Mouse (Mus musculus): Measurements from ENCODE around the gene Cryz. TPM values are rescaled to one million over a fixed set of nuclear protein-coding genes. Genes with fewer than 3 reads are reported as not detected.

Gene Cryz
- polyA plus RNA-seq, 1 experiment from 2014 or later: 18.9 TPM

DNA sequence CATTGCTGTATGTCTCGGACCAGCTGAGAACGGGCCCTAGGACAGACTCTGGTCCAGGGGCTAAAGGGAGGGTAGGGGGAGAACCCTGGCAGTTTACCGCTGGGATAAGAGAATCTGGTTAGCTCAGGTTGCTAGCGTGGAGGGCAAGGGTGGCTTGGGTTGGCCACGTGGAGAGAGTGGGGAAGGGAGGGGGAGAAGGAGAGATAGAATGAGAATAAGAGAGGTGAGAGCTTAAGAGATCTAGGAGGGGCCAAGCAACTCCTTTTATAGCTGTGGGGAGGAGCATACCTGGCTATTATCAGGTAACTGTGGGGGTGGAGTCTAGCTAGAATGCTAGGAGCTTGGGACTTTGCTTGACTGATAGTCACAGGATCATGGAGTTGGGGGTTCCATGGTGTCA is 74.5 kb downstream of the Cryz start:
- Histone ChIP-seq H3K27me3 (ENCODE audit: control insufficient read depth, insufficient read depth, low read length) (no peaks in the 10 kb centered on the region), H3K4me3 (ENCODE audit: low read depth, low read length) (no peak overlapping the region), H3K9me3 (ENCODE audit: control insufficient read depth, low read length) (no peaks in the 10 kb centered on the region), H3K9ac (ENCODE audit: low read depth, low read length) (no peak overlapping the region), H3K4me1 (replicated peaks; ENCODE audit: control insufficient read depth, insufficient read depth, low read length) (no peaks in the 10 kb centered on the region), H3K36me3 (ENCODE audit: control insufficient read depth, insufficient read depth, low read length) (no peaks in the 10 kb centered on the region), H3K27ac (ENCODE audit: low read depth, low read length) (no peak overlapping the region), H3K4me2 (replicated peaks; ENCODE audit: low read depth, low read length) (no peak overlapping the region)
- DNase-seq (ENCODE audit: low spot score): no peak
- ATAC-seq (ENCODE audit: low FRiP score): no peak
- 76% methylated on average over 5 of the region's 5 CpGs for WGBS

Other genes with a start within 250 kb of the Cryz start
- gene Tyw3, start 393 bp downstream of the Cryz start, polyA plus RNA-seq (2014; fragmentation: Nextera tagmentation; extraction: Ambion mirVana): 17.1 and 21.6 TPM in 2 replicates
- gene Erich3, start 67.1 kb downstream of the Cryz start, polyA plus RNA-seq (2014; fragmentation: Nextera tagmentation; extraction: Ambion mirVana): 0.29 and 0.54 TPM in 2 replicates